Mouse (Mus musculus): Measurements from ENCODE around the gene Cdhr3. TPM values are rescaled to one million over a fixed set of nuclear protein-coding genes. Genes with fewer than 3 reads are reported as not detected.

The Cdhr3 gene
- total and polyA plus RNA-seq, 2 experiments from 2014 or later: 1.2 TPM; not detected in 1

- WGBS: 85% methylated on average over 6 of the region's 6 CpGs
- Histone ChIP-seq H3K36me3 (replicated peaks; ENCODE audit: control insufficient read depth, insufficient read depth, low read length) (no peaks in the 10 kb centered on the region), H3K4me2 (ENCODE audit: low read depth, low read length) (no peak overlapping the region), H3K4me1 (ENCODE audit: control insufficient read depth, insufficient read depth) (peaks cover 16% of the 10 kb centered on the region), H3K9me3 (replicated peaks; ENCODE audit: control insufficient read depth, low read length) (no peaks in the 10 kb centered on the region), H3K4me3 (ENCODE audit: low read depth, low read length) (no peak overlapping the region), H3K9ac (replicated peaks; ENCODE audit: low read depth, low read length) (no peak overlapping the region), H3K27me3 (ENCODE audit: control insufficient read depth, insufficient read depth, low read length) (no peaks in the 10 kb centered on the region), H3K27ac (ENCODE audit: low read depth) (no peak overlapping the region)
- TF ChIP-seq EP300 (IDR thresholded peaks at IDR 0.05; ENCODE audit: low read depth) (no peak), CTCF (IDR thresholded peaks at IDR 0.05; ENCODE audit: low read depth) (no peak)
- no peak for DNase-seq (ENCODE audit: low spot score)
- ATAC-seq (ENCODE audit: insufficient read depth, low read depth): no peak
These were observed 36.6 kb downstream of the Cdhr3 start for GRCm38 (mm10) chr12:33056074-33056473.

GRCm38 (mm10) chr12:33053746-33054145 lies 38.9 kb downstream of the Cdhr3 start:
- no peak for TF ChIP-seq EP300 (IDR thresholded peaks at IDR 0.05; ENCODE audit: low read depth)
- no peak for TF ChIP-seq CTCF (IDR thresholded peaks at IDR 0.05; ENCODE audit: low read depth)
- Histone ChIP-seq H3K4me2 (ENCODE audit: low read depth, low read length) (no peak overlapping the region), H3K4me3 (ENCODE audit: low read depth, low read length) (no peak overlapping the region), H3K36me3 (replicated peaks; ENCODE audit: control insufficient read depth, insufficient read depth, low read length) (no peaks in the 10 kb centered on the region), H3K9ac (replicated peaks; ENCODE audit: low read depth, low read length) (no peak overlapping the region), H3K27me3 (ENCODE audit: control insufficient read depth, insufficient read depth, low read length) (no peaks in the 10 kb centered on the region), H3K27ac (ENCODE audit: low read depth) (no peak overlapping the region), H3K9me3 (replicated peaks; ENCODE audit: control insufficient read depth, low read length) (no peaks in the 10 kb centered on the region), H3K4me1 (ENCODE audit: control insufficient read depth, insufficient read depth) (peaks cover 16% of the 10 kb centered on the region)
- DNase-seq (ENCODE audit: low spot score) (no peak), ATAC-seq (ENCODE audit: insufficient read depth, low read depth) (no peak)
- WGBS: 70% methylated on average over 13 of the region's 13 CpGs

GRCm38 (mm10) chr12:33053311-33053710 lies 39.4 kb downstream of the Cdhr3 start:
- no peak overlapping the region for H3K9ac ChIP-seq (replicated peaks; ENCODE audit: low read depth, low read length)
- H3K4me1 ChIP-seq (ENCODE audit: control insufficient read depth, insufficient read depth): peaks cover 13% of the 10 kb centered on the region
- H3K4me3 ChIP-seq (ENCODE audit: low read depth, low read length): no peak overlapping the region
- H3K27me3 ChIP-seq (ENCODE audit: control insufficient read depth, insufficient read depth, low read length): no peaks in the 10 kb centered on the region
- H3K36me3 ChIP-seq (replicated peaks; ENCODE audit: control insufficient read depth, insufficient read depth, low read length): no peaks in the 10 kb centered on the region
- H3K27ac ChIP-seq (ENCODE audit: low read depth): no peak overlapping the region
- H3K9me3 ChIP-seq (replicated peaks; ENCODE audit: control insufficient read depth, low read length): no peaks in the 10 kb centered on the region
- ATAC-seq (ENCODE audit: insufficient read depth, low read depth) (no peak), DNase-seq (ENCODE audit: low spot score) (no peak)
- 86% methylated on average over 9 of the region's 9 CpGs for WGBS
- no peak overlapping the region for H3K4me2 ChIP-seq (ENCODE audit: low read depth, low read length)
- TF ChIP-seq CTCF (IDR thresholded peaks at IDR 0.05; ENCODE audit: low read depth) (no peak), EP300 (IDR thresholded peaks at IDR 0.05; ENCODE audit: low read depth) (no peak)

- TF ChIP-seq CTCF (IDR thresholded peaks at IDR 0.05; ENCODE audit: low read depth) (no peak), EP300 (IDR thresholded peaks at IDR 0.05; ENCODE audit: low read depth) (no peak)
- no peak overlapping the region for H3K4me3 ChIP-seq (ENCODE audit: low read depth, low read length)
- ATAC-seq (ENCODE audit: insufficient read depth, low read depth): no peak
These were observed 44.3 kb downstream of the Cdhr3 start for GRCm38 (mm10) chr12:33048391-33048790.

GRCm38 (mm10) chr12:33046434-33046833 lies 46.2 kb downstream of the Cdhr3 start:
- no peak for TF ChIP-seq CTCF (IDR thresholded peaks at IDR 0.05; ENCODE audit: low read depth)
- no peak for TF ChIP-seq EP300 (IDR thresholded peaks at IDR 0.05; ENCODE audit: low read depth)
- 79% methylated on average over 7 of the region's 7 CpGs for WGBS
- H3K9me3 ChIP-seq (replicated peaks; ENCODE audit: control insufficient read depth, low read length): no peaks in the 10 kb centered on the region

More at GRCm38 (mm10) chr12:33048391-33048790, 44.3 kb downstream of the Cdhr3 start:
- H3K27ac ChIP-seq (ENCODE audit: low read depth): no peak overlapping the region
- WGBS: 77% methylated on average over 3 of the region's 3 CpGs
- H3K4me1 ChIP-seq (ENCODE audit: control insufficient read depth, insufficient read depth): peaks cover 9% of the 10 kb centered on the region
- no peak overlapping the region for H3K9ac ChIP-seq (replicated peaks; ENCODE audit: low read depth, low read length)
- H3K27me3 ChIP-seq (ENCODE audit: control insufficient read depth, insufficient read depth, low read length): no peaks in the 10 kb centered on the region
- no peak for DNase-seq (ENCODE audit: low spot score)
- no peaks in the 10 kb centered on the region for H3K36me3 ChIP-seq (replicated peaks; ENCODE audit: control insufficient read depth, insufficient read depth, low read length)
- no peak overlapping the region for H3K4me2 ChIP-seq (ENCODE audit: low read depth, low read length)
- H3K9me3 ChIP-seq (replicated peaks; ENCODE audit: control insufficient read depth, low read length): no peaks in the 10 kb centered on the region

More at GRCm38 (mm10) chr12:33046434-33046833, 46.2 kb downstream of the Cdhr3 start:
- Histone ChIP-seq H3K36me3 (replicated peaks; ENCODE audit: control insufficient read depth, insufficient read depth, low read length) (no peaks in the 10 kb centered on the region), H3K27ac (ENCODE audit: low read depth) (no peak overlapping the region), H3K4me2 (ENCODE audit: low read depth, low read length) (no peak overlapping the region), H3K27me3 (ENCODE audit: control insufficient read depth, insufficient read depth, low read length) (no peaks in the 10 kb centered on the region), H3K4me1 (ENCODE audit: control insufficient read depth, insufficient read depth) (peaks cover 9% of the 10 kb centered on the region), H3K9ac (replicated peaks; ENCODE audit: low read depth, low read length) (no peak overlapping the region), H3K4me3 (ENCODE audit: low read depth, low read length) (no peak overlapping the region)
- DNase-seq (ENCODE audit: low spot score): no peak
- no peak for ATAC-seq (ENCODE audit: insufficient read depth, low read depth)
